Mouse (Mus musculus): ENCODE data around the gene Styxl1.

GRCm38 (mm10) chr5:135725391-135725841 lies 52.8 kb downstream of the Styxl1 start:
- TF ChIP-seq CTCF (IDR thresholded peaks at IDR 0.05; ENCODE audit: extremely low read depth, insufficient read depth, insufficient read length, insufficient replicate concordance) (no peak), POLR2A (IDR thresholded peaks at IDR 0.05; ENCODE audit: low read depth, low read length) (no peak)
